In the genomic region with DNA sequence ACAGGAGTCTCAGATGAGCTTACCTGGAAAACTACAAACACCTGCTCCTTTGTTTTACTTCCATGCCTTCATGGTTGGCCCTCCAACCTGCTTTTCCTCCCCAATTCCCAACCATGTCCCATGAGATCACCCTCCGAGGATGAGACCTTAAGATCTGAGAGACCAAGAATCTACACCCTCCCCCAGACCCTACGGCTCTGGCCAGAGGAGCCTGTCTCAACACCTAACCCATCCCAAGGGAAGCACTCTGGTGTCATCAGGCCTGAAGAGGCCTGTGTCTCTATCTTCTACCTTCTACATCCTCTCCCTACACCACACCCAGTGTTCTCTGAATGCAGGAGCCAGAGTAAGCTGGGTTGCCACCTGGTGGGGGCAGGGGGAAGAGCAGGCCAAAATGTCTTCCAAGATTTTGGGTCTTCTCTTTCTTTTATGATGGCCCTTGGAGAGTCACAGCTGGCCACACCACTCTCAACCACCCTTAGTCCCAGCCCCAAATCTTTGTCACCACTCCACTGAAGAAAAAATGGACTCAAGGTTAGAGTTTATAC, we compare ENCODE assay signal across 8 mouse cellular contexts. TPM values are rescaled to one million over a fixed set of nuclear protein-coding genes. Genes with fewer than 3 reads are reported as not detected.
DNase-seq lines count a peak whose midpoint lies in the region; ATAC-seq and TF ChIP-seq lines count a peak whose summit lies in the region.

No protein-coding gene starts in this region.

- no peak overlapping the region for H3K4me2 ChIP-seq in limb, embryonic 12.5 days

- peaks cover 7% of the 10 kb centered on the region; the same call in 1 of the 2 replicates for H3K27me3 ChIP-seq in limb, embryonic 12.5 days

- TF ChIP-seq POLR2A in brain, embryonic 14.5 days (IDR thresholded peaks at IDR 0.05; ENCODE audit: borderline replicate concordance, extremely low read depth, insufficient read depth, insufficient read length, poor library complexity, severe bottlenecking), result no peak

- peak; percentile 73 for TF ChIP-seq CTCF in brain, embryonic 14.5 days (IDR thresholded peaks at IDR 0.05; ENCODE audit: borderline replicate concordance, extremely low read depth, insufficient read depth, insufficient read length)

- no peak overlapping the region for H3K9ac ChIP-seq in limb, embryonic 12.5 days (replicated peaks)

- no peaks in the 10 kb centered on the region for H3K4me1 ChIP-seq in limb, embryonic 12.5 days (replicated peaks)

- no peak overlapping the region for H3K27ac ChIP-seq in limb, embryonic 12.5 days

- WGBS in limb, embryonic 12.5 days, result 93% methylated on average over 2 of the region's 2 CpGs

- peaks cover 34% of the 10 kb centered on the region for H3K36me3 ChIP-seq in limb, embryonic 12.5 days

- H3K4me3 ChIP-seq in limb, embryonic 12.5 days (replicated peaks), result no peak overlapping the region

- no peak for ATAC-seq in CD4-positive, CD25-positive, alpha-beta regulatory T cell, adult 4 months
- peak; percentile 44; the same call in 1 of the 2 replicates for ATAC-seq in limb, embryonic 12.5 days (ENCODE audit: insufficient number of reproducible peaks, insufficient read depth, low FRiP score, low TSS enrichment, low read depth)

- peak; percentile 67 for DNase-seq in CD4-positive, CD25-positive, alpha-beta regulatory T cell, adult 2 months (ENCODE audit: low read depth, low spot score)
- peak; percentile 59 to 67 for DNase-seq in kidney, postnatal 4 days
- DNase-seq in kidney, adult 9 months, result no peak
- peak; percentile 37 for DNase-seq in brain, embryonic 14.5 days (ENCODE audit: low read depth)
- peak; percentile 45 for DNase-seq in thymus, postnatal 25 days
- DNase-seq in heart, adult 9 months (ENCODE audit: low spot score in 2 of 2), result no peak

- no peaks in the 10 kb centered on the region for H3K9me3 ChIP-seq in limb, embryonic 12.5 days

RNA-seq across cellular contexts. Expression of a gene that starts 34.1 kb away (rescaled TPM):
- polyA plus RNA-seq in CD4-positive, CD25-positive, alpha-beta regulatory T cell, adult 4 months (2017; shearing (Covaris generic)), result 1 to 10 TPM; 1.3 to 1.6 TPM
- polyA plus RNA-seq in brain, embryonic 14.5 days (2012; rRNA removed), result 52.8 and 54.1 TPM in 2 replicates
- 15.3 and 16.7 TPM in 2 replicates for polyA plus RNA-seq in limb, embryonic 12.5 days (2016; fragmentation: Nextera tagmentation; extraction: Ambion mirVana)

Comparison
In these comparisons a context has a peak if more than half of its experiments do, and no peak if none do; other contexts are left out.
1. DNase-seq: peak in CD4-positive, CD25-positive, alpha-beta regulatory T cell, adult 2 months (single experiment), kidney, postnatal 4 days (2 of 2), brain, embryonic 14.5 days (single experiment) and thymus, postnatal 25 days (single experiment); none in kidney, adult 9 months (single experiment) and heart, adult 9 months (0 of 2).